Mouse (Mus musculus) B cell, adult 2 months (primary cell): Measurements from ENCODE around the gene Per3.

Experiments used
- DNase-seq, 2 experiments: peaks; one replicate each; pipeline ENCODE4 v3.0.0; 2022

Gene Per3

DNA sequence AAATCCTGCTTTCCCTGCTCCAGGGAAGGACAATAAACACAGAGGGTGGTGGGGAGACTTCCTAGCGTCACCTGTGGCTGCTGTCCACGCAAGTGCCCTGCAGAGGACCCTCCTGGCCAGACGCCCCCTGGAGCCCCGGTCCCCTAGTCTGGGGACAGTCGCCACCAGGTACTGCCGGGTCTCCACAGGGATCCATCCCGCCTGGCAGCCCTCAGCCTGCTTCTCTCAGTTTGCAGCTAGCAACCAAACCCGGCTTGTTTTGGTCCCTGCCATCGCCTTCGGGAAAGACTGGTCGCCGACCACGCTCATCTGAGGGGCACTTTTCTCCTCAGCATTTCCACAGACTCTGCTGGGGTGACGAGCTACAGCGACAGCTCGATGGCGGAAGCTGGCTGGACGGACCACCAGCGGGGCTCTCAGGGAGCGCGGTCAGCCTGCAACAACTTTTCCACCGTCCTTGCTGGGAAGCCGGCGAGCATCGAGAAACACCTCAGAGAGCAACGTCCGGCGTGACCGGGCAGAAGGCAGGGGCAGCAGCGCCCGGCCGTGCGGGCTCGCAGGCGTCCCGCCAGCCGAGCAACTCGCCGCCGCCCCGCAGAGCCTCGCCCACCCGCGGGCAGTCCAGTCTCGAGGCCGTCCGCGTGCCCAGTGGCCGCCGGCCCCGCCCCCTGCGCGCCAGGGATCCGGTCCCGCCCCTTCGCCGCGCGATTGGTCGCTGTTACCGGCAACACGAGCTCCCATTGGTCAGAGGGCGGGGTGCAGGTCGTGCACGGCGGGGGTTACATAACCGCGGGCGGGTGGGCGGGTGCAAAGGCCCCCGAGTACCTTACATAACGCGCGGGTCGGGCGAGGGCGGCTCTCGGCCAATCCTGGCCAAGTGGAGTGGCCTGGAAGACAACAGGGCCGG is at the start of gene Per3:
Gene Per3 (minus strand): TSS at position 629 of the 907 bp plus-strand sequence.
- peak; percentile 92 to 93 for DNase-seq

DNA sequence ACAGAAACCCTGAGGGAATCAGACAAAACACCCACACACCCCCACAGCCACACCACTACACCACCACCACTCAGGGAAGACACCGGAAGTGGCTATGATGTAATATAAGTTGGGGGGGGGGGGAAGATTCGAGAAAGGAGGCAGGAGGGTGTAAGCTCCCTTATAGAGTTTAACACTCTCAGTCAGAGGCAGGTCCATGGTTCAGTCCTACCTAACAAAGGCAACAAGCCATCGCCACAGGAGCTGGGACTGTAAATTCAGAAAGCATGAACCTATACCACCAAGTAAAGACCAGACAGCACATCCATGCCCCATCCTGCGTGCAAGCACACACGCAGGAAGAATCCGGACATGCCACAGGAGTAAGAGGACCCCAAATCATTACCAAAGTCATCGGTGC is 44.8 kb upstream of the Per3 start, which contains the start of gene Gm13090:
Gene Gm13090 (plus strand): TSS at position 301 of the 400 bp plus-strand sequence.
- no peak for DNase-seq

DNA sequence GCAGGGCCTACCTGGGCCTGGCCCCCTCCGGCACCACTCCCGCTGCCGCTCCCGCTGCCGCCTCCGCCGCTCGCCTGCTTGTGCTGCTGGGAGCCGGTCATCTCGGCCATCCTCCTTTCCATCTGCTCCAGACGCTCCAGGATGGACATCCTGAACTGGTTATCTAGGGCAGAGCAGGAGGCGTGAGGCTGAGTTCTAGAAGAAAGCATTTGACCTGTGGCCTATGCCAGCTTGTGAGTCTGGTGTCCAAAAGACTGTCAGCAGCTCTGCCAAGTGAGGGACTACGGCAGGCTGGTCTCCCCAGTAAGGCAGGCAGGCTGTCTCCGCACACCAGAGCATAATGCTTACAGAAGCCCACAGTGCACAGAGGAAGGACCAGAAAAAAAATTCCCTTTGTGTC is 44.4 kb upstream of the Per3 start:
- DNase-seq = no peak

DNA sequence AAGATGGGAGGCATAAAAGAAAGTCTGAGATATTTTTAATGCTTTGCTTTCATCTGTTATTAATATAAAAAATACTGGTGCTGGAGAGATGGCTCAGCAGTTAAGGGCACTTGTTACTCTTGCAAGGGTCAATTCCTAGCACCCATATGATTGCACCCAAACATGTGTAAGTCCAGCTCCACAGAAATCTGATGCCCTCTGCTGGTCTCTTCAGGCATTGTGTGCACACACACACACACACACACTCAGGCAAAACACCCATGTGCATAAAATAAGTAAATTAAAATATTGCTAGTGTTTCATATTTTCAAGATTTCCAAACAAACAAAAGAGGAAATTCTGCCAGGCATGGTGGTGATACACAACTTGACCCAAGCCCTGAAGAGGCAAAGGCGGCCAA is 42.9 kb upstream of the Per3 start:
- no peak for DNase-seq

DNA sequence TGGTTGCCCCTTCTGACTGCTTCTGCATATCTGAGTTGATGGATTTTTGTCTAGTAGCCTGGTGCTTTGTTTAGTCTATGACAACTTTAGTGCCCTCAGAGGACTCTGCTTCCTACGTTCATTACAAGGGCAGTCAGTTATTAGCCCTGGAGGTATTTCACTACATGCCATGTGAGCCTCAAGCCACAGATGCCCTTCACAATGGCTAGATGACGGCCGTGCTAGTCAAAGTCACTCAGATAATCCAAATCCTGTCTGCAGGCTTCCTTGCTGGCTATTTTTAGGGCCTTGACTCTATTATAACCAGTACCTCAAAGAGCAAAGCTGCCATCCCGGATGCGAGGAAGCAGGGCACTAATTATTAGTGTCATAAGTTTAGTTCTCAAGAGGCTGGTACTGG is 38.6 kb upstream of the Per3 start:
- no peak for DNase-seq

DNA sequence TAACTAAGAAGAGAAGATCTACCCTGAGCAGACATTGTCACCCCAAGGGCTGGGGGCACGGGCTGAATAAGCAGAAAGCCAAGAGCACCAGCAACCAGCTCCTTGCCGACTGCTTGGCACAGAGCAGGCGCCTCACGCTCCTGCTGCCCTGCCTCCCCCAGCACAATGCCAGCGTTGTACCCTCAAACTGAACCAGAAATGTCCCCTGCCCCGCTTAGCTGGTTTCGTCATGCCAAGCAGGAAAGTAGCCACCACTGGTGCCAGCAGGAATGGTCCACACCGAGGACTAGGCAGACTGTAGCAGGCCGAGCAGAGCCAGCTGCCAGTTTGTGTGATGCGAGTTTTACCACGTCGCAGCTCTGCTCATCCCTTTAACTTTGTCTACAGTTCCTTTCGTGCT is 37.5 kb upstream of the Per3 start:
- DNase-seq = no peak

DNA sequence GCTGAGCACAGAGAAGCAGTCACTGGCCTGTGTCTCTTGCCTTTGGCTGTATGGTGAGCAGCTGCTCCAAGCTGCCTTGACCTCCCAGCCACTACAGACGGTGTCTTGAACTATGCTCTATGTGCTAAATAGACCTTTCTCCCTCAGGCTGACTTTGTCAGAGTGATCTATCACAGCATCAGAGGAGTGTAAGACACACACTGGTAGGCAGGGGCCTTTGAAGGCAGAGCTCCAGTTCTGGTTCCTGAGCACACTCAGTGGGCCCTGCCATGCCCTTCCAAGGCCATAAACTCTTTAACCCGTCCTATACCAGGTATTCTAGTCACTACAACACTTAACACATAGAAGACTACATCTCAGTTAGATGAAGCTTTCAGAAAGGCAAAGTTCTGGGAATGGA is 36.9 kb upstream of the Per3 start:
- no peak for DNase-seq

DNA sequence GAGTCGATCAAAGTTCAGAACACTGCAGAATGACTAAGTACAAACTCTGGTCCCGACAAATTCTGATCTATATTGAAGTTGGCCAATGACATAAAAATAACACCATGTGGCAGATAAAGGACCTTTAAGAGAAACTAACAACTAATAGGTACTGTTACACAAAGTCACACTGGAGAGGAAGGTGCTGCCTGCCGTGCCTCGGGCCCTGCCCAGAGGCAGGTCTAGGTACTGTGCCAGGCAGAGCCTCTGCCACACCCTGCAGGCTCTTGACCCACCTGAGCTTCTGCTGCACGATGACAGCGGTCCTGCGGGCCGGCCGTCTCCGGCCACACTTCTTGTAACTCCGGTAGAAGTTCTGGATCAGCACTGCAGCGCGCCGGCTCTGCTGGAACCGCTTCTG is 30.4 kb upstream of the Per3 start:
- DNase-seq = no peak

DNA sequence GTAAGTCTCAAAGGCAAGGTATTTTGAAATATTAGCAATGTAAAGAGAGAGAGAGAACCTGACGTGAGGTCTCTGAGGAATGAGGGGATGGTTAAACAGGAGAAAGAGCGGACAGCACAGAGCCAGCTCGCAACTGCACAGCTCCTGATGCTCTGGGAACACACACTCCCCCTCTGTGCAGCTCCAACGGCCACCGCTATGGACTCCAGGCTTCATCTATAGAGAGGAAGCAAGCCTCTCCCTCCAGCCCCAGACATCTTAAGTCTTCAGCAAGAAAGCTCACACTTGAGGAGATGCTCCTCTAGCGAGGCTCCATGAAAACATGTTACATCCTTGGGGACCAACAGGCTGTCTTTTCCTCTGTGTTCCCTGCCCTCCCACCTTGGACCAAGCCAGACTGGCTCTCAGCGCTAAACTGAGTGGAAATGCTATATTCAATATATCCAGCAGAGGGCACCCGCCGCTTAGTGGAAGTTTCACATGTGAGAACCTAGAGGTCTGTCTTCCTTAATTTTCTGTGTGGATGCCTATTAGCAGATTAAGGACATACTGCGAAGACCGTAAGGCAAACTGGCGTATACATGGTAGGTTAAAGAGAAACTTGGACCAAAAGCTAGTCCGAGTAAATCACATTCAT is 28.8 kb upstream of the Per3 start:
- peak; percentile 77 to 78 for DNase-seq

DNA sequence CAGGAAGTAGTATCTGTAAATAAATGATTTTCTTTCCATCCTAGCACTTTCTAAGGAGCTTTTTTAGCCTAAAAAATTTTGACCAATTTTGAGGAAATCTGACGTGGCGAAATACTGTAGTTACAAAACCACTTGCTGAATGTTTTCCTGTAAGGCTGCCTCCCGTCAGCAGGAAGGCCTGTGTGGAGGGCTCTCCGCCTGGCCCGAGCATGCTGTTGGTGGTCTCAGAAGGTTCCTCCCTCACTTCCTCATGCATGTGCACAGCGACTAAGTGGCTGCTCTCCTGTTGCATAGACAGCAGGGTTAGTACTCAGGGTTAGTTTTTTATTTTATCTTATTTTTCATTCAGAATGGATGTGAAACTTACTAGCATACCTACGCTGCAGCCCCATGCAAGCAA is 26.5 kb upstream of the Per3 start:
- DNase-seq = no peak

DNA sequence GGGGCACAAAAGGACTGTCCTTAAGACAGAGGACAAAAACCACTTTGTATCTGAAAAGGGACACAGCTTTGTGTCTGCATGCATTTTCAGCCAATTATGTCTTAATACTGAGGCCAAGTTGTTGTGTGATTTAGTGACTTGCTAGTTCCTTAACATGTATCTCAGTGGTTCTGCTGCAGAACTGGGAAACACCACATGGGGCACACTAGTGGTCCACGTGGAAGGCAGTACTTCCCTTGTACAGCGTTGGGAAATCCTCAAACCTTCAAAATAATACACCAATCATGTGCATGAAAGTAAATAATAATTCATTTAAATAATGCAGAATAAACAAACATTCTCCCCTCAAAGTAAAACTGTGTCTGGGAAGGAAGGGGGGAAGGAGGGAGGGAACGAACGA is 24.3 kb upstream of the Per3 start:
- no peak for DNase-seq

DNA sequence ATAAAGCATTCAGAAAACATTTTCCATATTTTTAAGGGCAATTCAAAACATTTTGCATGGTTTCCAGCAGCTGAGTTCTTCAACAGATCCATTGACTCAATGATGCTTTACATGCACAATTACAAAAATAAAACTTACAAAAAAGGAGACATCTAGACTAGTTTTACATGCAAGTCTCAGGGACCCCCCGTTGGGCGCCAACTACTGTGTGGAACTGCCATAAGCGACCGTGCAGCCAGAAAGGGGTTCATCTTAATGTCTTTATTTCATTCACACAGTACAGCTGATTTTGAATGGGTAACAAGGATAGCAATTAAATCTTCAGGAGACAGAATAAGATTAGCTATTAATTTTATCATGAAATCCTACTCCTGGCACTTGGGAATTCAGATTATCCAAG is 15.1 kb upstream of the Per3 start:
- DNase-seq = no peak

DNA sequence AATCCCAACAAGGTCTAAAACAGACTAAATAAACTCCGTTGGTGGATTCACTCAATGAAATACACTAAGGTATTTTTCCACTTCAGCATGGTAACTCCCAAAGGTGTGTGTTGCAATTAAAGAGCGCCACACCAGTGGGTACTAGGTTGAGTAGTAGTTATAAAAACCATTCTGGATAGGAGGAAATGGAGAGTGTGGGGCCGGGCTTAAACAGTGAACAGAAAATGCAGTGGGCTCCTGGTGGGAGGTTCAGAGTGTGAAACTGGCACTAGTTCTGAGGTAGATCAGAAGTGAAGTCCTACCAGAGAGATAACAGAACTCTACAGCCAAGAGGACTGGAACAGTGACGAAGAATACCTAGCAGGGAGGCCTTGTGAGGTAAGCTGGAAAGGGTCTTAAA is 14.2 kb upstream of the Per3 start:
- no peak for DNase-seq

DNA sequence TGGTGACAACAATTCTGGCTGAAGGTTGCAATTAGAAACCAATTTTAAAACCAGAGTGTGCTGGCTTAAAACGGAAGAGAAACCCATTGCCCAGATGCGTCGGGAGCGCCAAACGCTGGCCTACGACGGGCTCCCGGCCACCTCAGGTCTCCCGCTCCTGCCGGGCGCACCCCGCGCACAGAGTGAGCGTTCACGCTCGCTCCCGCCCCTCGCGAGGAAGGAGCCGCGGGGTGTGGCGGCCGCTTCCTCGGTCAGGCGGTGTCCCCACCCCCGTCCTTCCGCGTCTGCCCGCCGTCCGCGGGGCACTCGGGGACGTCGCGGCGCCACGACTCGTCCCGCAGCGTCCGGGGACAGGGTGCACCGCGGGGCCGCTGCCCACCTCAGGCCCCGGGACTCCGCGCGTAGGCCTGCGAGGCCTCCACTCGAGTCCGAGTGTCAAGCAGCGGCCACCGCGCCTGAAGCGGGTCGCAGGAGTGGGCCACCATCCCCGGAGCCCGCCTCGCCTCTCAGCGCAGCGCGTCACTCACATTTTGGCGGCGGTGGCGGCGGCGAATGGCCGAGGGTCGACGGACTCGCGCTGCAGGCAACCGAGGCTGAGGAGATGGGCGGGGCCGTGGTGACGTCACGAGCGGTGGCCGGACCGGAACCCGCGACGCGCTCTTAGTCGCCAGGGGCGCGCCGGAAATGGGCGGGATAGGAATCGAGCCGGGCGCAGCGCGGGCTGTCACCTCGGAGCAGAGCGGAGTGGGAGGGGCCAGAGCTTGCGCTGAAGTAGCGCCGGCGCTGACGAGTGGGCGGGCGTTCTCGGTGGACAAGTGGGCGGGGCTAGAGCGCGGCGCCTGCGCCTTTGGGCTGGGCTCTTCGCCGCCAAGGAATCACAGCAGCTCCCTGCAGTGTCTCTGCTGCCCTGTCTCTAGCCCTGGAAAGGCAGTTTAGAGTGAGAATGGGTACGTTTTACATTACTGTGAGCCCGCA is 13.2 kb upstream of the Per3 start, which contains the start of gene Vamp3:
Gene Vamp3 (minus strand): TSS at position 617 of the 975 bp plus-strand sequence.
- peak; percentile 99 for DNase-seq

DNA sequence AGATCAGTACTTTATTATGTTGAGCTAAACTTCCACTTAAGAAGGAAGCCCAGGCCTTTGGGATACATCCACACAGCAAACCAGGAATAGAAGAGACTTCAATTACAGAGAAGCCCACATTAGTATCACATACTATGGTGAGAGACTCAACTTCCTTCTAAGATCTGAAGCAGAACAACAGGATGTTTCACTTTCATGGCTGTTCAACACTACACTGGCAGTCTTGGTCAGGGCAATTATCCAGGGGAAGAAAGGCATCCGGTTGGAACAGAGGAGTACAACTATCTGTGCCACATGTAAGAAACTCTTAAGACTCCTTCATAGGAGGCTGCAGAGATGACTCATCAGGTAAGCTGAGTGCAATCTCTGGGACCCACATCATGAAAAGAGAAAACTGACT is 6.7 kb upstream of the Per3 start:
- no peak for DNase-seq

DNA sequence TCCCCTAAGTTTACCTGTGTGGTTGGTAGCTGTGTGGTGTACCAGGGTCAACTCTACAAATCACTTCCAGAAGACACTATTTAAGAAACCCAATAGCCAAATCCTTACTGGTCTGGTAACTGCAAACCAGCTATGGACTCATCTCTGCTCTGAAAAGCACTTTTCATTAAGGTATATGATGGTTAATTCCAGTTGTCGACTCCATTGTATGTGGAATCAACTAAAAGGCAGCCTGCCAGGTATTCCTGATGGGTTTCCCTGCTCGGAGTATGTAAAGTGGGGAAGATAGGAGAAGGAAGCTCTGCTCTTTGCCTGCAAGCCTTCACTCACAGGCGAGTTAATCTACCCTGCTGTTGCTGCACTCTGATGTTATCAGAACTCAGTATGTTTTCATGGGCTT is 2.1 kb upstream of the Per3 start:
- DNase-seq = no peak

DNA sequence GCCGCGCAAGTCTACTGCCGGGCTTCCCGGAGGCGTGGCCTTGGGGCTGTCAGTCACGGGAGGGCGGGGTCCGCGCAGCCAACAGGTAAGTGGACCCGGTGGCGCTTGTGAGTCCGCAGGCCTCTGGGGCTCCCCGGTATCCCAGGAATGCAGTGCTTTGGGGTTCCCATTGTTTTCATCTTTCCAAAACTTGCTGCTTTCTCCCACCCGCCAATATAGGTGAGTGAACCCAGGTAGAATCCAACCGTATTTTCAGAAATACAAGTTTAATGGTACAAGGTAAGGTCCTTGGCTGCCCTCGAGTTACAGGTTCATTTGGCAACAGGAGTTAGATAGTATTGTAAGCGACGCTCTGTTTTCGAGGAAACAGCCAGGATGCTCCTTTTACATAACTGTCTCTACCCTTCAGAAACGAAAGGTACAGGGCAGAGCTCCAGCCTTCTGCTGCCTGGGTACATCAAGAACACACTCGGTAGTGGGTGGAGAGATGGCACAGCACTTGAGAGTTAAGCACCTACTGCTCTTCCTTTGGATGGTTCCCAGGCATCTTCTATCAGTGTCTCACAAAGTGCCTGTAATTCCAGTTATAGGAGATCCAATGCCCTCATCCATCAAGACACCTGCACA is 592 bp upstream of the Per3 start:
- no peak for DNase-seq

DNA sequence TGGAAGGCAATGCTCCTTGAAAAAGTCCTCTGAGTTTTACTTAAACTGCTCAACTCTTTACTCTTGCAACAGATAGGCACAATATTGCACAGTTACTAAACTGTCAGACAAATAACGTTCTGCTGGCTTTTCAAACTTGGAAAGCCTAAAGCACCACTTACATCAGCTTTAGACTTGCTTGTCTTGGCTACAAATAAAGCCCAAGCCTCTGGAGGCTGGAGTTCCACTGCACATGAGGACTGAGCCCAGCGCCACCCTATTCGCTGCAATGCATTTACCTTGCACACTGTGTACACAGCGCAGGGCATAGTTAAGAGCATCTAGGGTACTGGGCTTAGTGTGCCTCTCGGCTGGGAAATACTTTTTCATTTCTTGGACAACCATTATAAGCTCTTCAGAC is 1.2 kb downstream of the Per3 start:
- DNase-seq = no peak

DNA sequence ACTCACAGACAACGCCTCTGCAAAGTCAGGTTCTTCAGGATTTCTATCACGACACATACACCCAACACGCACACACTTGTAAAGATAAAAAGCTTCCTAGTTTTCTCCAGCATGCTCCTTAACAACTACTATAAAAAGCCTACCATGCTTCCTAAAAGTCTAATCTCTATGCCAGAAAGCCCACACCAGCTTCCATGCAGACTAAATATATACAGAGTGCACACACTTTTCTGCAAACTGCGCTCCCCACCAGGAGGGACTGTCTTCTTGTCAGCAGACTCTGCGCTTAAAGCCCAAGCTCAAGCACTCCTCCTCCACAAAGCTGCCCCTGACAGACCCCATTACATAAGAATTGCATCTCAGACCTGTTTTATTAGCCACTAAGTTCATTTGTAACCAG is 3.0 kb downstream of the Per3 start:
- no peak for DNase-seq

DNA sequence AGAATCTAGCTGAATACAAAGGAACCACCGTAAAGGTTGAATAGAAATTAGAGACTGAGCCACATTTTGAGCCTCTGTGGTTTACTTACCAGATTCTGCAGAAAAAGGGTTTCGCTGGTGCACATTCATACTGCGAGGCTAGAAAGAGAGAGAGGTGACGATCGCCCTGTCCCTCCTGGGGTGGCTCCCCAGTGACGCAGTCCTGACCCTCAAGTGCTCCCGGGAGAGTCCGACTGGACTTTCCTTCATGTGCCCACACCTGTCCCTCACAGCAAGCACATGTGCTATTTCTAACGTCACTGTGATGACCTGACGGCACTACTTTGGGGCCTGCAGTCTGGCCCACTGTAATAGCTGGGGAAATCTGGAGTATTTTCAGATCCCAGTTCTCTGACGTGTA is 6.7 kb downstream of the Per3 start:
- DNase-seq = no peak

DNA sequence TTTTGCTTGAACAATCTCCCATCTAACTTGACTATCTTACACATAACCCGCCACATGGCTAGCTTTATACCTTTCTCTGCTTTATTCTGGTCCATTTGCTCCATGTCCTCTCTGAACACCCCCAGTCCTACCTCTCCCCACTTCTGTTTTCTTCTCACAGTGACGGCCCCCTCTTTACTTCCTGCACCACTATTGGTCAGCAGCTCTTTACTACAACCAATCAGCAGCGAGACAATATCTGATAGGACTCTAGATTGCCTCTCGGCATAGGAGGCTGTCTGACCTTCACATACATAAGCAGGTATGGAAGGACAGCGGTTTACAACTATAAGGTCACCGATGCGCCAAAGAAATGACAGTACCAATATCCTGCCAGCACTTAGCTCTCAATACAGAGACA is 7.9 kb downstream of the Per3 start:
- no peak for DNase-seq

DNA sequence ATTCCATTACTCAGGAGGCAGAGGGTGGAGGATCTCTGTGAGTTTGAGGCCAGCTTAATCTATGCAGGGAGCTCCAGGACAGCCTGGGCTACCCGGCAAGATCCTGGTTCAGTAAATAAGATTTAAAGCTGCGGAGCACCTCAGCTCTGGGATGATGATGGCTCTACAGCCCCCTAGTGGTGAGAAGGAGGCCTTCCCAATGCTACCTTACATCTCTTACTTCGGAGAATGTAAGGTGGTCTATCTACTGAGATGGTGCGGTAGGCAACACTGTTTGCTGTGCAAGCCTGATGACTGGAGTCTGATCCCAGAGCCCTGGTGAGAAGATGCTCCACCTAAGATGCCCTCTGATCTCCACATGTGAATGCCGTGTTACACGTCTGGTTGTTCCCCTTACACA is 17.5 kb downstream of the Per3 start:
- DNase-seq = peak; percentile 26 to 34

DNA sequence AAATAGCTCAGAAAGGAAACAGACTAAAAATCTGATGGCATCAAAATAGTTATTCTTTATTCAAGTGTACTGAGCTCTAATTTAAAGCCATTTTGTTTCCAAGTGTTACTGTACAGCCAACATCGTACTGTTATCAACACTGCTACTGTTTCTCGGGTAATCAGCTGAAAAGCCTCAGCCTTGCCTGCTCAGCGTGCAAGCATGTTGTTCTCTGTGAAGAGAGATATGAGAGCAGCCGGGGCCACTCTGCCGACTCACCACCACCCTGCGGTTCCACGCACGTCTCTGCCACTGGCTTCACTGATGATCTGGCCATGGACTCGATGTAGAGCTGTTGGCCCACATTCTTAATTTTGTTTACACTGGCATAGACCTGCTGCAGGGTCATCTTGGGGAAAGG is 20.3 kb downstream of the Per3 start:
- DNase-seq = no peak
